Comparison of ENCODE assay signal across 26 mouse cellular contexts in the genomic region with DNA sequence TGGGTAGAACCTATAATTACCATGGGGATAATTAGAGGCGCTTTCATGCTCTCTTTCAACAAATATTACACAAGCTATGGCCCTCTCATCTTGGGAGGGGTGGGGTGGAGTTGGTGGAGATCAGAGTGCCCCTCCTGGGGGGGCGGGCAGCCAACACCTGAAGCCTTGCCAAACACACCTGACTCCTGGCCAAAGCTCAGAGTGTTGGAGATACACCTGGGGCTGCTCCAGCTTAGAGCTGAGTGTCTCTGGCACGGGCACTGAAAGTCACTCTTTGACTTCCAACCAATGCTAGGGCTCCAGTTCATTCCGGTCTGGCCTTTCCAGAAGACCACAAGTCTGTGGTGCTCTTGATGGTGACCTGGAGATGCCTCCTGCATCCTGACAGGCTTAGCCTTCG. TPM values are rescaled to one million over a fixed set of nuclear protein-coding genes. Genes with fewer than 3 reads are reported as not detected.
DNase-seq lines count a peak whose midpoint lies in the region; ATAC-seq and TF ChIP-seq lines count a peak whose summit lies in the region.
"Had no signal": no experiment of that assay in that cellular context is flagged by ENCODE, and none has a peak within 500 bp of the region (broad histone marks: within the 10 kb centered on the region; RNA-seq: fewer than 3 reads in every experiment).

No protein-coding gene starts in this region.

- no peak for TF ChIP-seq EP300 in stomach, postnatal 0 days (optimal IDR thresholded peaks at IDR 0.05)

- peak overlapping the region; percentile 58 for H3K27ac ChIP-seq in liver, embryonic 12.5 days
- H3K27ac ChIP-seq in embryonic facial prominence, embryonic 14.5 days (replicated peaks; ENCODE audit: low read depth, low read length) = no peak overlapping the region
- H3K27ac ChIP-seq in liver, embryonic 15.5 days (replicated peaks) = 0 out of 2 replicates have a peak overlapping the region, but pooled peaks have one; percentile 45
- H3K27ac ChIP-seq in stomach, postnatal 0 days (replicated peaks) = peak overlapping the region; percentile 83
- H3K27ac ChIP-seq: embryonic facial prominence, embryonic 12.5 days; hindbrain, embryonic 13.5 days; kidney, embryonic 15.5 days; midbrain, embryonic 15.5 days had no signal

- H3K27me3 ChIP-seq in liver, embryonic 12.5 days (replicated peaks) = peaks cover 2% of the 10 kb centered on the region; the same call in 1 of the 2 replicates
- H3K27me3 ChIP-seq in embryonic facial prominence, embryonic 14.5 days (replicated peaks; ENCODE audit: control insufficient read depth, insufficient read depth, low read length) = no peaks in the 10 kb centered on the region
- H3K27me3 ChIP-seq in liver, embryonic 15.5 days = peaks cover 13% of the 10 kb centered on the region
- H3K27me3 ChIP-seq in stomach, postnatal 0 days (ENCODE audit: control insufficient read depth, insufficient read depth, low read length) = no peaks in the 10 kb centered on the region
- H3K27me3 ChIP-seq: CH12.LX; embryonic facial prominence, embryonic 12.5 days; hindbrain, embryonic 13.5 days; midbrain, embryonic 15.5 days had no signal

- 0 out of 2 replicates have a peak overlapping the region, but pooled peaks have one; percentile 19 for H3K9ac ChIP-seq in liver, embryonic 12.5 days
- no peak overlapping the region for H3K9ac ChIP-seq in embryonic facial prominence, embryonic 14.5 days (ENCODE audit: low read depth, low read length)
- H3K9ac ChIP-seq in liver, embryonic 15.5 days = no peak overlapping the region
- no peak overlapping the region for H3K9ac ChIP-seq in stomach, postnatal 0 days (ENCODE audit: low read length)
- H3K9ac ChIP-seq: embryonic facial prominence, embryonic 12.5 days; forebrain, postnatal 0 days; hindbrain, embryonic 13.5 days; kidney, embryonic 15.5 days; midbrain, embryonic 15.5 days had no signal

- 73% methylated on average over 5 of the region's 5 CpGs for WGBS in liver, embryonic 12.5 days (ENCODE audit: insufficient replicate concordance)
- WGBS in embryonic facial prominence, embryonic 14.5 days = 75% methylated on average over 5 of the region's 5 CpGs
- WGBS in liver, embryonic 15.5 days (ENCODE audit: insufficient replicate concordance) = 72% methylated on average over 5 of the region's 5 CpGs
- 75% methylated on average over 5 of the region's 5 CpGs for WGBS in stomach, postnatal 0 days

- H3K4me1 ChIP-seq in liver, embryonic 12.5 days = peaks cover 44% of the 10 kb centered on the region
- H3K4me1 ChIP-seq in embryonic facial prominence, embryonic 14.5 days (ENCODE audit: control insufficient read depth, insufficient read depth, low read length) = peaks cover 7% of the 10 kb centered on the region
- peaks cover 36% of the 10 kb centered on the region for H3K4me1 ChIP-seq in liver, embryonic 15.5 days (replicated peaks)
- H3K4me1 ChIP-seq in stomach, postnatal 0 days (replicated peaks; ENCODE audit: control insufficient read depth, insufficient read depth) = peaks cover 3% of the 10 kb centered on the region

- no peaks in the 10 kb centered on the region for H3K36me3 ChIP-seq in liver, embryonic 12.5 days
- H3K36me3 ChIP-seq in embryonic facial prominence, embryonic 14.5 days (ENCODE audit: control insufficient read depth, insufficient read depth, low read length) = no peaks in the 10 kb centered on the region
- no peaks in the 10 kb centered on the region for H3K36me3 ChIP-seq in liver, embryonic 15.5 days (replicated peaks)
- H3K36me3 ChIP-seq in stomach, postnatal 0 days (ENCODE audit: control insufficient read depth, insufficient read depth, low read length) = no peaks in the 10 kb centered on the region
- H3K36me3 ChIP-seq: embryonic facial prominence, embryonic 12.5 days; hindbrain, embryonic 13.5 days; kidney, embryonic 15.5 days; midbrain, embryonic 15.5 days had no signal

- no peak for TF ChIP-seq CTCF in stomach, postnatal 0 days (IDR thresholded peaks at IDR 0.05; ENCODE audit: low read depth)

- no peak overlapping the region for H3K4me2 ChIP-seq in liver, embryonic 12.5 days
- no peak overlapping the region for H3K4me2 ChIP-seq in embryonic facial prominence, embryonic 14.5 days (ENCODE audit: low read depth, low read length)
- no peak overlapping the region for H3K4me2 ChIP-seq in liver, embryonic 15.5 days
- H3K4me2 ChIP-seq in stomach, postnatal 0 days (replicated peaks; ENCODE audit: low read depth) = no peak overlapping the region
- H3K4me2 ChIP-seq: embryonic facial prominence, embryonic 12.5 days; hindbrain, embryonic 13.5 days; kidney, embryonic 15.5 days; midbrain, embryonic 15.5 days had no signal

- no peak overlapping the region for H3K4me3 ChIP-seq in liver, embryonic 12.5 days
- H3K4me3 ChIP-seq in embryonic facial prominence, embryonic 14.5 days (ENCODE audit: low read depth, low read length) = no peak overlapping the region
- no peak overlapping the region for H3K4me3 ChIP-seq in liver, embryonic 15.5 days (replicated peaks)
- H3K4me3 ChIP-seq in stomach, postnatal 0 days (ENCODE audit: low read depth, low read length) = no peak overlapping the region
- H3K4me3 ChIP-seq: embryonic facial prominence, embryonic 12.5 days; hindbrain, embryonic 13.5 days; kidney, embryonic 15.5 days; midbrain, embryonic 15.5 days had no signal

- no peak for ATAC-seq in liver, embryonic 12.5 days
- ATAC-seq in embryonic facial prominence, embryonic 14.5 days (ENCODE audit: low read depth) = no peak
- no peak for ATAC-seq in liver, embryonic 15.5 days (ENCODE audit: insufficient read depth)
- ATAC-seq in stomach, postnatal 0 days (ENCODE audit: low FRiP score, low TSS enrichment) = no peak
- no peak for ATAC-seq in megakaryocyte, adult 5-6 weeks (ENCODE audit: poor library complexity, severe bottlenecking)
- ATAC-seq: activated CD4-positive, CD25-positive, alpha-beta regulatory T cell, adult 4 months; forebrain, postnatal 0 days; midbrain, embryonic 15.5 days had no signal

- DNase-seq in liver = no peak
- DNase-seq in embryonic facial prominence, embryonic 14.5 days (ENCODE audit: low spot score) = peak; percentile 56
- no peak for DNase-seq in stomach, postnatal 0 days (ENCODE audit: low spot score)
- DNase-seq in left cerebral cortex, adult 8-10 months (ENCODE audit: low spot score in 2 of 2) = no peak
- DNase-seq: adrenal gland, adult 8-10 months; B cell, adult 2 months; cerebellum, adult 11-12 months; forebrain, postnatal 0 days; gastrocnemius, postnatal 25 days; kidney, adult 11 months; kidney, postnatal 36 days; right cerebral cortex, postnatal 4 days had no signal

- H3K9me3 ChIP-seq in liver, embryonic 12.5 days (replicated peaks) = no peaks in the 10 kb centered on the region
- no peaks in the 10 kb centered on the region for H3K9me3 ChIP-seq in embryonic facial prominence, embryonic 14.5 days (ENCODE audit: control insufficient read depth, low read length)
- H3K9me3 ChIP-seq in liver, embryonic 15.5 days (replicated peaks) = no peaks in the 10 kb centered on the region
- H3K9me3 ChIP-seq in stomach, postnatal 0 days (ENCODE audit: control insufficient read depth, low read length) = no peaks in the 10 kb centered on the region
- H3K9me3 ChIP-seq: embryonic facial prominence, embryonic 12.5 days; hindbrain, embryonic 13.5 days; kidney, embryonic 15.5 days; midbrain, embryonic 15.5 days had no signal

RNA-seq across cellular contexts. Expression of gene Sppl3, which starts 3.2 kb away (rescaled TPM):
- 19.3 and 23.7 TPM in 2 replicates for polyA plus RNA-seq in liver, embryonic 12.5 days (2016; fragmentation: Nextera tagmentation; extraction: Ambion mirVana)
- polyA plus RNA-seq in embryonic facial prominence, embryonic 14.5 days (2014; fragmentation: Nextera tagmentation; extraction: Ambion mirVana) = 25.6 and 25.7 TPM in 2 replicates
- 7.9 and 12.1 TPM in 2 replicates for polyA plus RNA-seq in liver, embryonic 15.5 days (2015; fragmentation: Nextera tagmentation; extraction: Ambion mirVana)
- 25.2 and 39.8 TPM in 2 replicates for polyA plus RNA-seq in stomach, postnatal 0 days (2015; fragmentation: Nextera tagmentation; extraction: Ambion mirVana)
- total RNA-seq in left cerebral cortex, adult 8-10 months (2022) = 10 to 100 TPM; 83.7 to 90.3 (median 85.0) TPM
- total RNA-seq in megakaryocyte, adult 5-6 weeks (2015) = 33.1 and 33.6 TPM in 2 replicates
- 22.8 and 24.6 TPM in 2 replicates for total RNA-seq in megakaryocyte, adult 5-6 weeks (2017)

RNA-seq across cellular contexts. Expression of gene Hnf1a, which starts 36.9 kb away (rescaled TPM):
- polyA plus RNA-seq in liver, embryonic 12.5 days (2016; fragmentation: Nextera tagmentation; extraction: Ambion mirVana) = 3.8 and 3.9 TPM in 2 replicates
- 0.10 TPM in 2 replicates for polyA plus RNA-seq in embryonic facial prominence, embryonic 14.5 days (2014; fragmentation: Nextera tagmentation; extraction: Ambion mirVana)
- 3.8 and 4.3 TPM in 2 replicates for polyA plus RNA-seq in liver, embryonic 15.5 days (2015; fragmentation: Nextera tagmentation; extraction: Ambion mirVana)
- 5.4 and 5.7 TPM in 2 replicates for polyA plus RNA-seq in stomach, postnatal 0 days (2015; fragmentation: Nextera tagmentation; extraction: Ambion mirVana)
- not detected for total RNA-seq in left cerebral cortex, adult 8-10 months (2022)
- total RNA-seq in megakaryocyte, adult 5-6 weeks (2015) = not detected in 2 replicates
- total RNA-seq in megakaryocyte, adult 5-6 weeks (2017) = not detected in 2 replicates
- total RNA-seq: adrenal gland, adult 8-10 months; CH12.LX; forebrain, postnatal 0 days; gastrocnemius, postnatal 25 days; heart, adult 8-10 months; heart, postnatal 25 days; left cerebral cortex, postnatal 25 days; megakaryocyte-erythroid progenitor cell, adult 5-6 weeks had no signal
- polyA plus RNA-seq: forebrain, postnatal 0 days; heart, embryonic 14.5 days; hindbrain, embryonic 13.5 days had no signal
